Mouse (Mus musculus): ENCODE measurements at regions not wholly inside any gene's neighbourhood (a gene's known extent, or its start where the extent isn't known, plus 50 kb on each side); places are given as distances from the start of the nearest gene placed in this dataset.

GRCm38 (mm10) chr2:147926861-147927260, 119.9 kb downstream of the Foxa2 start:
- no peak for DNase-seq

- DNase-seq, result no peak
These were observed 139.4 kb downstream of the Foxa2 start for GRCm38 (mm10) chr2:147907341-147907740.

- peak; percentile 15 to 24 for DNase-seq
These were observed 140.7 kb downstream of the Foxa2 start for GRCm38 (mm10) chr2:147905759-147906740.

DNA sequence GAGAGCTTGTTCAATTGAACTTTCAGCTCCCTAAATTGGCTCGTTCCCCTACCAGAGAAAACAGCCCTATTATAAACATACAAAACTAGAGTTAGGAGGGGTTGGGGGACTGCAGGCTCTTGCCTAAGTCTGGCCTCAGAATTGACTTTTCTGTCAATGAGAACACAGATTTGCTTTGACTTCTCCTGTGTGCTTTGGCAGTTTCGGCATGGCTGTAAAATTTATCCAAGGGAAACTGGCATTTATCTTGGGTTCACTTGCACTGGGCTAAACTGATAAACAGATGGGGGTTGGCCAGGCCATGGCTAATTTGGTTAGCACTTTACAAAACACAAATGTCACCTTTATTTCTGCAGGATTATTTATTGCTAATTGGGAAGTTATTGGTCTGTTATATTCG, 141.7 kb downstream of the Foxa2 start:
- DNase-seq, result no peak

DNA sequence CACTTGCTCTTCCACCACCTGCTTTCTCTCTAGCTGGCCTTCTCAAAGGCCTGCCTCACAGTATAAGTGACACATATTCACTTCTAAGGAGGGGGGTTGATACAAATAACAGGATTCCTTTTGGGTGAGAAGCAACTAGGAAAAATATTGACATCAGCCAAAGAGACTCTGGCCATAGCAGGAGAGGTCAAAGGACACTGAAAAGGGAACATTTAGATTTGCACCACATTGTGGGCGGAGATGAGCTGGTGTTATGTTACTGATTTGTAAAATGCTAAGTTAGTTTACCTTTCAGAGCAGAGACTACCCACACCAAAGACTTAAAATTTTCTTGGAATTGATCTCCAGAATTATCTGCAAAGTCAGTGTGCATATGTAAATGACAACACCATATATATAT, 147.5 kb downstream of the Foxa2 start:
- DNase-seq, result no peak

DNA sequence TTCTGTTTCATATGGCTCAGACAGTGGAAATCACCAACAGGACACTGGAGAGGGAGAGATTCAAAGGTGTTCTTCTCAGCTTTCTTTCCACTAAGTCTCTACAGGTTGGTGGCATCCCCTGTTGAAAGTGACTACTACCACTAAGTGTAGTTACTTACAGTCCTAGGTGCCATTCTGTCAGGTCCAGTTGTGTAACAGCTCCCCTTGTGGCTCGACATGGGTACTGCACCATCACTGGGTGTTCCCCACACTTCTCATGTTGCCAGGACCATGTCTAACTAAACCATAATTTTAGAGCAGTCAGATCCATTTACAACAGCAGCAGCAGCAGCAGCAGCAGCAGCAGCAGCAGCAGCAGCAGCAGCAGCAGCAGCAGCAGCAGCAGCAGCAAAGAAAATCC, 151.1 kb downstream of the Foxa2 start:
- DNase-seq, result peak; percentile 15 to 62

- DNase-seq, result no peak
These were observed 152.6 kb downstream of the Foxa2 start for GRCm38 (mm10) chr2:147894213-147894612.

GRCm38 (mm10) chr2:147886191-147886590, 160.6 kb downstream of the Foxa2 start:
- no peak for DNase-seq

DNA sequence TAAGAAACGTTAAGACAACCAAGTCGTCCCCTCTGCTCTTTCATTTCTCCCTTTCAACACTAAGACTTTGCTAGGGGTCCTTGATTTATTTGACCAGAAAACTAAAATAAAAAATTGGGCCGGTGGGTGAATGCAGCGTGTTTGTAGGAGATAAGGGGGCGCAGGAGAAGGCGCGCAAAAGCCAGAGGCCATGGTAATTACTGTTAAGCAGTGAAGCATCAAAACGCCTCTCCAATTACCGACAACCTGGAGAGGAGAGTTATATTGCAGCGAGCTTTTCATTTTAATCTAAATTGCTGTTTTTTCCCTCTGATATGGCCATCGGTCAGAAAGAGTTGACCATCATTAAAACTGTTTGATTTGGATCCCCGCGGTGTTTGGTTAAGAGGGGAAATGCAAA, 168.9 kb downstream of the Foxa2 start:
- DNase-seq, result no peak

GRCm38 (mm10) chr2:147877543-147877904, 169.2 kb downstream of the Foxa2 start:
- DNase-seq, result no peak

DNA sequence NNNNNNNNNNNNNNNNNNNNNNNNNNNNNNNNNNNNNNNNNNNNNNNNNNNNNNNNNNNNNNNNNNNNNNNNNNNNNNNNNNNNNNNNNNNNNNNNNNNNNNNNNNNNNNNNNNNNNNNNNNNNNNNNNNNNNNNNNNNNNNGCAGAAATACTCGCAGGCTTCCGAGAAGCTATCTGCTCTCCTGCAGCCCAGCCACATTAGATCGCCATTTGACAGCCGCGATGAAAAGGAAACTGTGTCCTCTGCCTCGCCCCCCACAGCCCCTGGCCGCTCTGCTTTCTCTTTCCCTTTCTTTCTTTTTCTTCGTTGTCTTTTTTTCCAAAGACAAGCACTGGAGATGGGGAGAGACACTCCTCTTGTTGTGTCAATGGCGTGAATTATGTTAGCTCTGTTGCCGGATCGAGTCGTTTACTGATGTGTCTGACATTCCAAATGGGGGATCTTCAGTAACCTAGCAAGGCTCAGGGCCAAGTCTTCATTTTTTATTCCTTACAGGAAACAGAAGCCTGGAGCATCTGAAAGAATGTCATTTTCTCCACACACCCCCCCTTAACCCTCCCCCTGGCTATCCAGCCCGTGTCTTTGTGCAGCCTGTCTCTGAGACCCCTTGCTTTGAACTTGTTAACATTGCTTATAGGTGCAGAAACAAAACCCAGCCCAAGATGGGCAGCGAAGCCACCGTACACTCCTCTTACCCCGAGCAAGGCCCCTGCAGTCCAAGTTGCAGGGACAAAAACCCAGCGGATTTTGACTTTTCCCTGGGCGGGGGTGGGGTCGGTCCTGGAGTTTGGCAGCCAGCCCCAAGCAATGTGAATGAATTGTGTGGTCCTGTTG, 169.8 kb downstream of the Foxa2 start:
- DNase-seq, result no peak

DNA sequence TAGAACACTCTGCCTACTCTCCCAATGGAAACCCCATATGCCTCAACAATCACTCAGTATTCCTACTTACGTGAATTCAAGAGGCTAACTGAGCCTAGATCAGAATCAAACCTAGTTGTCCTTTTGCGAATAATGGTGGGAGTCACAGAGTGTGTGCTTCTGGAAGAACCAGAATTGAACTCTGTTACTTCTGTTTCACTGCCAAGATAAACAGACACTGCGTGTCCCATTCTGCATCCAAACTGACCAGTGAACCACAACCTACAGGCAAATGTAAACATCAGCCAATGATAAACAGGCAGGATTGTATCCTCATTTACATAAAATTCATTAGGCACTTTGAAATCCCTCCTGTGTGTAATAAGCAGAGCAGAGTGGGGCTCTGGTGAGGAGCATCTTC, 173.8 kb downstream of the Foxa2 start:
- peak in 1 of 2 experiments; percentile 4 for DNase-seq

DNA sequence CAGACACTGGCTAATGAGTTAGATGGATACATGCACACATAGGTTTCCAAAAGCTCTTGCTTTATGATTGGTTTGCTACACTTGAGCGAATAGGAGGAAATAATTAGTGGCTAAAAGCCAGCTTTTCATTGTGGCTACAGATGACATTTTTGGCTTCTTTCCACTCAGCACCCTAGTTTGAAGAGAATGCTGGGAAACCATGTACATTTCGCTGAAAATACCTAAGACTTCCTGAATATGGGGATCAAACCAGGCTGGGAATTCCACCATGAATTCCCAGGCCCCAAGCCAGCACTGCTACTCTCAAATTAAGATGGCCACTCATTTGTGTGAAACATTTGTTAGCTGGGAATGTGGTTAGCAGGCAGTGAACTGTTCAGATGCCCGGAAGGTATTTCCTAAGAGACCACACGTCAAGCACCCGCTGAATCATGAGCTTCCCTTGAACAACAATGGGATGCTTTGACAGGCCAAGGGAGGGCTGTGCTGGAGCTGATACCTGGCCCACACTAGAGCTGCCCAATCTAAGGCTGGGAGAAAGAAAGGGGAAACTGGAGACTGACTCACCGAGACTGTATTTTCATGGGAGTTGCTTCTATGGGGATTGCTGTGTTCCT, 195.5 kb downstream of the Foxa2 start:
- no peak for DNase-seq

DNA sequence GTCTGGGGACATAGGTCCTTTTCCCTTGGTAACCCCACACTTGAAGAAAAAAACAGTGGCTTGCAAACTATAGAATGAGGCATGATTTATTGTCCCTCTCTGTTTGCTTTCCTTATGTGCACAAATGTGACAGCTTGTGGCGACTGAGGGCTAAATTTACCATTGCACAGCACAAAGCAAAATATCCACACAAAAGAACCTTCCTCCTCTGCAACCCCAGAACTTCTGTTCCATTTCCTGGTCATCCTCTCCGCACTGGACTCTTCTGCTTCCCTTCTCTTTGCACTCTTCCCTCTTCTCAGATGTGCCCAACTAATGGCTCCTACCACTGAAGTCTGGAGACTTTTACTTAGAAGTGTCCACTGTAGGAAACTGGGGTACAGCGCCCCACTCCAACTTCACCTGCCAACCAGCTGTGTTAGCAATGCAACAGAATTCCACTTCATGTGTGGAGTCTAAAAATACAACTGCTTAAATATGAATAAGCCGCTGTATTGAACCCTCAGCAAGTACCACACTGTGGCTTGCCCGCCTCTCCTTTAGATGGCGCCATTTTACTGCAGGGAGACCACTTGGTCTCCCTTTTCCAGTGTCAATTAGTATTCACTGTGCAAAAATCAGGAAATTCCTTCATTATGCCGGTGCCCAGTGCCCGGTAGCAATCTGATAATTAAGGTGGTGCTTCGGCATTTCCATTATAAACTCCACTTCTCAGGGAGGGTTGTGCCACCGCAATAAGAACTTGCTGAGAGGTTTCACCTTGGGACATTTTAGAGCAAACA, 199.6 kb downstream of the Foxa2 start:
- peak; percentile 6 to 58 for DNase-seq

DNA sequence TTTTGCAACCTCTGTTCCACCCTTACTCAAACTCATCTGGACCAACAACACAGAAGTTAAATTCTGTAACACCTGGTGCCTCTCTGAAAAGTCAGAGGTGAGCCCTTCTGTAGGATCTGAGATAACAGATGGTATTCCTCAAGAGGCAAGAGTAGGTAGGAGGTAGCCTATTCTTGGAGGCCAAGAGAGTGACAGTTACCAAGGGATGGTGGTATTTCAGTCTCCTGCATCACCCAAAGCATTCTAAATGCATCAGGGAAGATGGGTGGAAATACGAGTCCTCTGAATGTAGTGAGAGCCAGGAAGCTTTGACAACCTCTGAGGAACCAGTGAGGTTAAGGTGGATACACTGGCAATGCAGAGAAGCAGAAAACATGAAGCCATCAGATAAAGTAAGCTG, 201.5 kb downstream of the Foxa2 start:
- no peak for DNase-seq

DNA sequence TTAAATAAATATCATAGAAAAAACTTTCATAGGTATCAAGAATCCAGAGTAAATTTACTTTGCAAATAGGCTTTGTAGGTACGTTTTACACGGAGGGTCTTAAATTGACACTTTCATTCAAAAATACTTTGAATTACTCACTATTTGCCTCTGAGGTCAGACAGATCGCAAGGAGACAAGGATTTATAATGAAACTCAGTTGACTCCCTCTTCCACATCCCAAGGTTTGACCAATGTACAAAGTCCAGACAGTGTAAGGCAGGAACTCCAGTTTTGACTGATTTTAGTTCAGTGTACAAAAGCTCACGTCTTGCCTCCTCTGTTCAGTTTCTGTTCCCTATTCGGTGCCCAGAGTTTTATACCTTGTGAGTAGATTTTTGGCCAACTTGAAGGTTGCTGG, 205.8 kb downstream of the Foxa2 start:
- no peak for DNase-seq

GRCm38 (mm10) chr2:147838613-147839012, 208.2 kb downstream of the Foxa2 start:
- no peak for DNase-seq

- no peak for DNase-seq
These were observed 216.2 kb downstream of the Foxa2 start for GRCm38 (mm10) chr2:147830551-147830950.

DNA sequence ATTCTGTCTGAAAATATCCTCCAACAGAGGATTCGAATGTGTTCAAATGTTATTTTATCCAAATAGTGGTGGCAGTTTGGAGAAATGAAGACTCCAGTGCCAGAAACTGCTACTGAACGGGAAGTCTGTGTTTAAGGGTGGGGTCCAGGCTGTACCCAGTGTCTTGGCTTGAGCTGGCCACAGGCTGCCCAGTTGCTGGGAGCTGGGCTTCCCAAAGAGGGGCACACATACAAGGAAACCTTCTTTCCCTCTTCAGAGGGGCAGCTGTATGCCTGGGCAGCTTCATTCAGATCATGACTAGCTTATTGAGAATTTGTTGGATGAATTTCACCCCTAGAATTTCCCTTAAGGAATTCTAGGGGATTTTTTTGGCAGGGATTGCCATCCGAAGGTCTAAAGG, 229.8 kb downstream of the Foxa2 start:
- no peak for DNase-seq

- no peak for DNase-seq
These were observed 232.5 kb downstream of the Foxa2 start for GRCm38 (mm10) chr2:147814231-147814630.

DNA sequence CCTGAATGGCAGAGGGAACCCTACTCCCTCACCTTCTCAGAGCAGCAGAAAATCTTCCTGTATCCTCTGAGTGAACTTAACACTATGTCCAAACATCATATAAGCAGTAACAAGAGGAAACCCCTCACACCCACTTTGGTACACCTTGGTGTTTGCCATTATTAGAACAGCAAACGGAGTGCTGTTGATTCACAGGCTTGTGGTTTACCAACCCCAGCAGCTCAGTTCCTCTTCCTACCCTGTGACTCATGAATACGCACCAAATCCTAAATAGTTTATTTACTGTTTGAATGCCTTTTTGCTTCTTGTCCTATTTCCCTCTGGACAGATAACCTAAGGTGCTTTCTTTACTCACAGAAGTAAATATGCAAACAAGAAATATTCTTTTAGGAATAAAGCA, 233.3 kb downstream of the Foxa2 start:
- no peak for DNase-seq

DNA sequence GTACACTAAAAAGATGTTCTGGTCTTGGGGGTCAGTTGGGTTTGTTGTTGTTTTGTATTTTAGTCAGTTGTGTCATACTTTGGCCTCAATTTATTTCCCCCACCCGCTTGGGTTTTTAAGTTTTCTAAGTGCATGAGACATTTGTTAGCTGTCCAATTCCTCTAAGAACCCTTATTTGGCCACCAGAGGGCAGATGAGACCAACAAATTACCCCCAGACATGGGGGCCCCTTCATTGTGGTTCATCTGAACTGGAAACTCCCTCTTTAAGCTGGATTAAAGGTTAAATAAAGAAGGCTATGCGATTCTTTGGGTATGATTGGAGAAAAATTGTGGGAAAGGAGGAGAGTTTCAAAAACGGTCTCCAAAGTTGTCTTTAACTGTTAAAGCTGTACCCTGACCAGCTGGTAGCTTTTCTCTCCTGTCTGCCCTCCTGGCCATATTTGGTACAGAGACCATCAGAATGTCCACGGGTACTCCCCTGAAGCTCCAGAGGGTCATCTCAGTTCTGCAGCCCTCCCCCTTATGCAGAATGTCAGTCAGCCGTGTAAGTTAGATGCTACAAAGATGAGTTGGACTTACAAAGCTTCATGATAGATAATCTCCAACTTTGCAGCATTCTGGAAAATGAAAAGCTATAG, 238.6 kb downstream of the Foxa2 start:
- peak; percentile 33 to 53 for DNase-seq
